Mouse (Mus musculus) T-helper 2 cell (primary cell): ENCODE data around the gene Spata17.

Experiments used
- in situ Hi-C: fragments of 300-600 bp; cut with MboI, MseI; formaldehyde crosslinking; loops from one replicate; pipeline ENCODE4 v1.15.1; 2025; ENCODE audit warnings: high pct_unique_total_duplicates

The Spata17 gene

DNA sequence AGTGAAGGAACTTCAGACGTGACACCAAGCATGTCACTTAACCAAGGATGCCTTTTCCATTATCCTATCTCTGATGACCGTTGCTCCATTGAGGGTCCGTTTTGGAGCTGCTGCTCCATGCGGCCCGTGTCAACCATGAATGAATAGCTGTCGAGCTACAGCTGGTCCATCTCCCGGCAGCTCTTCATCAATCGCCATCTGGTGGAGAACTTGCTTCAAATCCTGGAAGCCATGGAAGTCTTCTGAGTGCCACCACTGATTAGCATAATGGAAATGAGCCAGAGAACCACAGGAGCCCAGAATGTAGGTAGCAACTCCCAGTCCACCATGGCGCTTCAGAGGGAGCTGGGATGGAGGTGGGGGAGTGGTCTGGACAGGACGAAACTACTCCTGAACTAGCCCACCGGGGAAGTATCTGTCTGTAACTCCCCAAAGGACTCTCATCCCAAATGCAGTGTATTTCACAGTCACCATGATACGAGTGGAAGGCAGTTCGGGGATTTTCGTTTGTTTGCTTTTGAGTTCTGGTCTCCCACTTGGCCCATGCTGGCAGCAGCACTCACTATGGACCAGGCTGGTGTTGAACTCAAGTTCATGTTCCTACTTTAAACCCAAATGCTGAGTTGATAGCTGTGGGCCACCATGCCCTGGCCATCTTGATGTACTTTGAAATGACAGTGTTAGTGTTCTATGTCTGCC is 208.9 kb downstream of the Spata17 start:
- in situ Hi-C loops, result no loop called here

DNA sequence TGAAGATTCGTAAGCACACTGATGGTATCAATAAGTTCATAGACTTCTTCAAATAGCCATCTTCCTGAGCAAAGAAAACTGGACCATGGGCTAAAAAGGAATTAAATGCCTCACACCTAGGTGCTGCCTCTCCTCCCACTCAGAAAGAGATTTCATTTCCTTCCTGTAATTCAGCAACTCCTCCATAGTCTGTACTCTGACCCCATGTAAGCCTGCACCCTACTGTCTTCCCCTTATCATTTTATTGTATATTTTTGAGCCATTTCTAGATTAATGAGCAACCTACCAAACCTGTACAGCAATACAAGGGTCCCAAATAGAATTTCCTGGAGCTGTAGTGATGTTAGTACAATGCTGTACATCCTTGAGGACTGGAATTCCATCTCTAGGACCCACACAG is 211.0 kb downstream of the Spata17 start:
- in situ Hi-C loops, result no loop called here

DNA sequence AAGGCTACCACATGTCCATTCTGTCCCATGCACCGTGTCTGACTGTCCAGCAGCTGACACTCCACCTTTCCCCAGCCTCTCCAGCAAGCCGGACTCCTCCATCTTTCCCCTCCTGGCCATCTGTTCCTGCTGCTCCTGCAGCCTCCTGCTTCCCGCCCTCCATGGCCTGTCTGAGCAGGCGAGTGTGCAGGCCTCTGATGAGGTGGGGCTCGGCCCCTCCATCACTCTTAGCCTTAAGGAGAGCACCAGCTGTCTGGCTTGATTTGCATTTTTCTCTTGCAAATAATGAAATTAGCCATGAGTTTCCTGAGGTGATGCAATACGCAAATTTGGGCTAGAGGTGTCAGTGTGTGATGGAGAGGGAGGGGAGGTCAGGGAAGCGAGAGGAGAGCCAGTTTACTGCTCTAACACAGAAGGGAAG is 211.8 kb downstream of the Spata17 start:
- in situ Hi-C loops, result no loop called here

DNA sequence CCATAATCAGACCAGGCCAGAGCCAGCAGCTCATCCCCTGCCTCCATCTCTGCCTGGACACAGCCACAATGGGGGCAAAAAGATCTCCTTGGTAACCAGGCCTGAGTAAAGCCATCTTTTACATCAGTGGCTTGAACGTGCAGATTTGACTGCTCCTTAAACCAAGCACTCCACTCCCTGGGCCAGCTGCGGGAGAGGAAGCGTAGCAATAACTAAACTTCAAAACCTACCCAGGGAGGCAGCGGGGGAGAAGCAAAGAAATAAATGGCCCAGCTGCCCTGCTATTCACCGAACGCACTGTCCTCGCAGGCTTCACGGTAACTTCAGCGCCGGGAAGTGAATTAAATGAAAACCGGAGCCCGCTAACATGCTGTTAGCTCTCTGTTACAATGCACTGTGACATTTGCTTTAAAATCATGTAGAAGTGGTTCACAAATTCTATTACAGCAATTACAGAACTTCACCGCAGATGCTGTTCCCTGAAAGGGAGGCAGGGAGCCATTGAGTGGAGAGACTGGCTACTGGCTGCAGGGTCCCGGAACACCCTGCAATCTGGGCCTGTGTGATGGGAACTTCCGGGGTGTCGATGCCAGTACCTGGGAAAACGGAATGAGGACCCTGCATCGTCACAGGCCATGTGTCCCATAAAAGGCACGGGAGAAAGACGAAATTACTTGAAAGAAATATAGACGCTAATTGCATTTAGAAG is 217.5 kb downstream of the Spata17 start:
- in situ Hi-C loops, result no loop called here
